Mouse (Mus musculus) lung, embryonic 16.5 days (tissue): ENCODE measurements around the gene Lamc3. TPM values are rescaled to one million over a fixed set of nuclear protein-coding genes. Genes with fewer than 3 reads are reported as not detected.

Experiments
- ATAC-seq: fragments of 200-750 bp; cut with Nextera tagmentation; 2 replicates; pipeline ENCODE4 v1.8.0; 2017; ENCODE audit warnings: low read depth, mild to moderate bottlenecking, moderate library complexity
- H3K27ac ChIP-seq: fragments of 300-500 bp; sonication (generic); 2 replicates; pipeline ENCODE4 v1.5.1; 2014; ENCODE audit warnings: mild to moderate bottlenecking, control low read depth, low read length
- H3K27me3 ChIP-seq: fragments of 300-500 bp; sonication (generic); 2 replicates; pipeline ENCODE4 v1.6.1; 2014; ENCODE audit warnings: low read depth, low read length, mixed read lengths; ENCODE audit not compliant: control insufficient read depth, insufficient read depth
- H3K36me3 ChIP-seq: fragments of 300-500 bp; sonication (generic); 2 replicates; pipeline ENCODE4 v1.6.1; 2014; ENCODE audit warnings: low read length; ENCODE audit not compliant: control insufficient read depth, insufficient read depth
- H3K4me1 ChIP-seq: fragments of 300-500 bp; sonication (generic); replicated peaks from 2 replicates; pipeline ENCODE4 v1.6.1; 2014; ENCODE audit warnings: low read length, mixed read lengths; ENCODE audit not compliant: control insufficient read depth, insufficient read depth
- H3K4me2 ChIP-seq: fragments of 300-500 bp; sonication (generic); 2 replicates; pipeline ENCODE4 v1.6.1; 2014; ENCODE audit warnings: low read depth, low read length, control low read depth
- H3K4me3 ChIP-seq: fragments of 300-500 bp; sonication (generic); 2 replicates; pipeline ENCODE4 v1.5.1; 2014; ENCODE audit warnings: mild to moderate bottlenecking, low read length, control low read depth
- H3K9ac ChIP-seq: fragments of 300-500 bp; sonication (generic); 2 replicates; pipeline ENCODE4 v1.6.1; 2014; ENCODE audit warnings: low read length, control low read depth
- H3K9me3 ChIP-seq: fragments of 300-500 bp; sonication (generic); 2 replicates; pipeline ENCODE4 v1.6.1; 2016; ENCODE audit warnings: low read length; ENCODE audit not compliant: control insufficient read depth
- WGBS: fragments of 180-500 bp; shearing (Covaris S2); extraction: QIAGEN DNeasy Blood & Tissue Kit; methylation state at CpG from one replicate; pipeline ENCODE4 v1.1.7; 2014; 5-methylcytosine and 5-hydroxymethylcytosine counted together
- polyA plus RNA-seq: library from polyadenylated mRNA; unstranded; fragments of >200 nt; fragmentation: Nextera tagmentation; extraction: Ambion mirVana; gene quantifications from 2 replicates; pipeline ENCODE4 v1.2.1, GENCODE M21; 2015

The Lamc3 gene
- polyA plus RNA-seq, 1 experiment from 2014 or later, result 1.7 TPM

DNA sequence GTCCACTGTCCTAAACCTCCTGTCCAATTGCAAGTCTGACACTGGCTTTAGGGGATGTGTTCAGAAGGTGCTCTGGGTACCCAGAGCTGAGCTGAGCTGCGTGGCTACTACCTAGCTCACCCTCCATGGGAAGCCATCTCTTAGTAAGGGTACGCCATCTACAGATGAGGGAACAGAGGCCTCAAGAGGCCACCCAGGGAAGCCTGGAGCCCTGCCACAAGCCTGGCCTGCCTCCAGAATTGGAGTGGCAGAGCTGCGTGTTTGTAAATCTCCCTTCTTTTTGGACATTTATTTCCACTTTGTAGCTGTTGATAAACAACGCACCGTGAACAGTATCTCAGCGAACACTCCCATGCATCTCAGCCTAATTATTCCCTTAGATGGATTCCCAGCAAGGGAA, 29.9 kb upstream of the Lamc3 start:
- WGBS, result 35% methylated on average over 6 of the region's 6 CpGs
- no peak overlapping the region for H3K9ac ChIP-seq
- no peak overlapping the region for H3K4me3 ChIP-seq
- ATAC-seq, result no peak
- peaks cover 11% of the 10 kb centered on the region for H3K4me1 ChIP-seq
- H3K36me3 ChIP-seq, result no peaks in the 10 kb centered on the region
- 0 out of 2 replicates have a peak, but pooled peaks cover 2% of the 10 kb centered on the region for H3K9me3 ChIP-seq
- H3K27ac ChIP-seq, result no peak overlapping the region
- H3K27me3 ChIP-seq, result peaks cover 6% of the 10 kb centered on the region
- H3K4me2 ChIP-seq, result no peak overlapping the region

DNA sequence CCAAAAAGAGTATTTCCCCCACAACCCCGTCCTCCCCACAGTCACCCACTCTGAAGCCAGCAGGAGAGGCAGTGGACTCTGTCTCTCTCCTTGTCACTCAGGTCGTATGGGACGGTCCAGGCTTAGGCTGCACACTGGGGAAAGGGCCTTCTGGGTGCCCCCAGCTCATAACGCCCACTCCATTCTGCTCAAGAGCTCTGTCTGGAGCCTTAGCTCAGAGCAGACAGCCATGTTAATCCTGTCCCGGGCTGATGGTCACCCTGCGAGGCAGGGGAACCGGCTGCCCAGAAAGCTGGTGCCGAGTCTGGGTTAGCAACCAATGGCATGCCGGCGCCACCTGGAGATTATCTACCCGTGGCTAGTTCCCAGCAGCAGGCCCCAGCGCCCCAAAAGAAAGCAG, 28.6 kb upstream of the Lamc3 start:
- Histone ChIP-seq H3K36me3 (no peaks in the 10 kb centered on the region), H3K4me3 (no peak overlapping the region), H3K27me3 (peaks cover 6% of the 10 kb centered on the region), H3K4me2 (no peak overlapping the region), H3K9ac (no peak overlapping the region), H3K27ac (no peak overlapping the region), H3K4me1 (peaks cover 11% of the 10 kb centered on the region), H3K9me3 (0 out of 2 replicates have a peak, but pooled peaks cover 2% of the 10 kb centered on the region)
- no peak for ATAC-seq
- WGBS, result 28% methylated on average over 12 of the region's 12 CpGs

DNA sequence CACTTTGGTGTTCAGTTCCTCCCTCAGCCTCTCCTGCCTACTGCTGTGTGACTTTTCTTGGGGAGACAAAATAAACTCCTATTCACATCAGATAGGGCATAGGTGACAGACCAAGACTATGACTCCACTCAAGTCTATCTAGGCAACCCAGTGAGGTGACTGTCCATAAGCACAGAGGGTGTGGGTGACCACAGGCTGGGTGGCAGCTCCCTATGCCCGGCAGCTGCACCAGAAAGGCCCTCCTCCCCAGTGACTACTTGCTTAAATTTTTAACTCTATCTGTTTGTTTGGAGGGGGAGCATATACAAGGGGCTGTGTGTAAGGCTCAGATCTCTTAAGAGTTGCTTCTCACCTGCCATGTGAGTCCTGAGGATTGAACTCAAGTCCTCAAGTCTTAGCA, 24.2 kb upstream of the Lamc3 start:
- ATAC-seq, result no peak

DNA sequence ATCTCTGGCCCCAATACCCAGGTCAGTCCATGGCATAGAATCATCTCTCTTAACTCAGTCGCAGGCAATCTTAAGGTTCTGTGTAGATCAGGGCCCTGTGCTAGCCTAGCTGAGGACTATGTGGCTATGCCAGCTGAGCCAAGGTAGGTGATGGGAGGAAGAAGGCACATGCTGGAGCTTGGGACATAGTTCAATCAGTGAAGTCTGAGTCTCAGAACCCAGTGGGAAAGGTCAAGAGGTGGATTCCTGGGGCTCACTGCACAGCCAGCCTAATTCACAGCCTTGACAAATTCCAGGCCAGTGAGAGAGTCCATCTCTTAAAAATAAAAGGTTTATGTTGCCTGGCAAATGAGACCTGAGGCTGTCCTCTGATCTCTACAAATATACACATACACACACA, 23.3 kb upstream of the Lamc3 start:
- no peaks in the 10 kb centered on the region for H3K9me3 ChIP-seq
- WGBS, result 75% methylated on average over 1 of the region's 1 CpGs

More for the DNA sequence above, 24.2 kb upstream of the Lamc3 start:
- Histone ChIP-seq H3K9ac (no peak overlapping the region), H3K4me2 (no peak overlapping the region), H3K4me3 (no peak overlapping the region), H3K27ac (no peak overlapping the region), H3K27me3 (peaks cover 6% of the 10 kb centered on the region), H3K9me3 (no peaks in the 10 kb centered on the region), H3K36me3 (no peaks in the 10 kb centered on the region), H3K4me1 (no peaks in the 10 kb centered on the region)
- 50% methylated on average over 1 of the region's 1 CpGs for WGBS

DNA sequence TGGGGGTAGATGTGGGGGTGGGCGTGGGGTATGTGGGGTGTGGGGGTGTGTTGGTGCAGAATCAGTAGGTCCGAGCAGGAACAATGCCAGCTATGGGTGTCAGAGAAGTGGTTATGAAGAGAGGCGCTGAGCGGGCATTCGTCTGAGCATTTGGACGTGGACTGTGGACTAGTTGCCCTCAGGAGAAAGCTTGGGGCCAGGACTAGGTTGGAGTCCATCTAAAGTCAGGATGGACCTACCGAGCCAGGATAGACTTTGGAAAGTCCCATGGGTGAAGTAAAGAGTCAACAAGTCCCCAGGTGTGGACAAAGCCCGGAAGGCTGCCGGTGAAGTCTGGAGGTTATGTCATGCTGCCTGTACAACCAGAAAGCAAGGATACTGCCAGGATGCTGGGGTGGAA, 22.2 kb upstream of the Lamc3 start:
- no peak overlapping the region for H3K4me2 ChIP-seq
- H3K4me1 ChIP-seq, result no peaks in the 10 kb centered on the region
- no peaks in the 10 kb centered on the region for H3K36me3 ChIP-seq
- ATAC-seq, result no peak
- WGBS, result 80% methylated on average over 9 of the region's 9 CpGs
- H3K4me3 ChIP-seq, result no peak overlapping the region
- H3K27me3 ChIP-seq, result no peaks in the 10 kb centered on the region; the same call in 1 of the 2 replicates
- H3K9me3 ChIP-seq, result no peaks in the 10 kb centered on the region
- no peak overlapping the region for H3K9ac ChIP-seq
- H3K27ac ChIP-seq, result no peak overlapping the region

More for the DNA sequence above, 23.3 kb upstream of the Lamc3 start:
- no peaks in the 10 kb centered on the region for H3K36me3 ChIP-seq
- H3K27me3 ChIP-seq, result peaks cover 2% of the 10 kb centered on the region; the same call in 1 of the 2 replicates
- H3K4me1 ChIP-seq, result no peaks in the 10 kb centered on the region
- H3K4me3 ChIP-seq, result no peak overlapping the region
- no peak overlapping the region for H3K4me2 ChIP-seq
- no peak for ATAC-seq
- H3K27ac ChIP-seq, result no peak overlapping the region
- no peak overlapping the region for H3K9ac ChIP-seq

DNA sequence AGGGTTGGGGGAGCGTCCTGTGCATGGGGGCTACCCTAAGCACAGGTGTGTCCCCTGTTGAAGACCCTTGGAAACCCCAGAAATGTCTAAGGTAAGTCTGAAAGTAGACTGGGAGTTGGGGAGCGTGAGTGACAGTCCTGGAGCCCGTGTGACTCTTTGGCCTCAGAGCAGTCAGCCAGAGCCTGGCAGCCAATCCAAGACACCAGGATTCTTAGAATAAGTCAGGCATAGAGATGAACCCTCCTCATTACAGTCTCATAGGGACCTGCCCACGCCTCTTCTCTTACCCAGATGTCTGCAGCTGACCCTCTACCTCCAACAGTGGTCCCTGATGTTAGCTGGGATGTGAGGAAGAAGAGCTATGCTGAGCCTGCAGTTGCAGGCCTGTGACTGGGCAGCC, 21.8 kb upstream of the Lamc3 start:
- no peaks in the 10 kb centered on the region for H3K9me3 ChIP-seq
- H3K4me3 ChIP-seq, result no peak overlapping the region
- no peak overlapping the region for H3K4me2 ChIP-seq
- no peaks in the 10 kb centered on the region for H3K36me3 ChIP-seq
- H3K4me1 ChIP-seq, result no peaks in the 10 kb centered on the region
- no peak overlapping the region for H3K27ac ChIP-seq
- WGBS, result 63% methylated on average over 4 of the region's 4 CpGs
- H3K9ac ChIP-seq, result no peak overlapping the region
- no peaks in the 10 kb centered on the region; the same call in 1 of the 2 replicates for H3K27me3 ChIP-seq
- ATAC-seq, result no peak

DNA sequence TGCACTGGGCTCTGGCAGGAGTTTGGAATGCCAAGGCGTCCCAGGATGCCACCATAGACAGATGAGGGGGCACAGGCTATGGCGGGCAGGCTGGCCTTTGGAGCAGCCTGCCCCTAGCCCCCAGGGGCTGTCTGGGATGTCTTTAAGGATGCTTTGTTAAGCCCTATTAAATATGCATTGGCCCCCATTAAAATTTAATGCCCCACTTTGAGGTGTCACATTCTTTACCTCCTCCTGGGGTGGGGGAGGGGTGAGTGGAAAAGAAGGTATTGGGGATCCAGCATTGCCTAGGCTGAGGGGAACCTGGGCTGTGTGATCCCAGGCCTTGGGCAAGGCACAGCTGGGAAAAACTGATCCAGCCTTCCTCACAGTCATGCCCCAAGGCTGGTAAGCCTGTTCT, 21.3 kb upstream of the Lamc3 start:
- H3K4me3 ChIP-seq, result no peak overlapping the region
- ATAC-seq, result no peak
- H3K9me3 ChIP-seq, result no peaks in the 10 kb centered on the region
- WGBS, result 49% methylated on average over 2 of the region's 2 CpGs
- H3K36me3 ChIP-seq, result no peaks in the 10 kb centered on the region
- H3K27me3 ChIP-seq, result no peaks in the 10 kb centered on the region; the same call in 1 of the 2 replicates
- no peak overlapping the region for H3K4me2 ChIP-seq
- no peak overlapping the region for H3K27ac ChIP-seq
- no peak overlapping the region for H3K9ac ChIP-seq
- H3K4me1 ChIP-seq, result no peaks in the 10 kb centered on the region

DNA sequence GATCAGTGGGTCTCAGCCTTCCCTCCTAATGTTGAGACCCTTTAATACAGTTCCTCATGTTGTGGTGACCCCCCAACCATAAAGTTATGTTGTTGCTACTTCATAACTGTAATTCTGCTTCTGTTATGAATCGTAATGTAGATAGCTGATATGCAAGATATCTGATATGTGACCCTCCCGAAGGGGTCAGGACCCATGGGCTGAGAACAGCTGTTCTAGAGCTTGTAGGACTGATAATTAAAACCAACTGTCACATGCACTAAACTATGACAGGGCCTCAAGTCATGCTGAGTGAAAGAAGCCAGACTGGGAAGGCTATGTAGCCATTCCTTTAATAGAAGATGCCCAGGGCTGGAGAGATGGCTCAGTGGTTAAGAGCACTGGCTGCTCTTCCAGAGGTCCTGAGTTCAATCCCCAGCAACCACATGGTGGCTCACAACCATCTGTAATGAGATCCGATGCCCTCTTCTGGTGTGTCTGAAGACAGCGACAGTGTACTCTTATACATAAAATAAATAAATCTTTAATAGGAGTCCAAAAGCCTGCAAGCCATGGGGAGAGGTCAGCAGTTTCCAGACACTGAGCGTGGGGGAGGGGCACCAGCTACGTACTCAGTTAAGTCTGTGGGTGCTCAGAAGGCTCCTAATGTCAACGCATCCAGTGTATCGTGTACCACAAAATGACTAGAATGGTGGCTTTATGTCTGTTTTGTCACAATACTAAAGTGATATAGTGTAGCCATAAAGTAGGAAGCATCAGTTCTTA, 19.1 kb upstream of the Lamc3 start:
- Histone ChIP-seq H3K9ac (no peak overlapping the region), H3K4me3 (no peak overlapping the region), H3K4me2 (no peak overlapping the region), H3K27ac (no peak overlapping the region), H3K27me3 (no peaks in the 10 kb centered on the region; the same call in 1 of the 2 replicates), H3K4me1 (no peaks in the 10 kb centered on the region), H3K36me3 (no peaks in the 10 kb centered on the region), H3K9me3 (peaks cover 3% of the 10 kb centered on the region; the same call in 1 of the 2 replicates)
- ATAC-seq, result no peak
- WGBS, result 76% methylated on average over 8 of the region's 8 CpGs

DNA sequence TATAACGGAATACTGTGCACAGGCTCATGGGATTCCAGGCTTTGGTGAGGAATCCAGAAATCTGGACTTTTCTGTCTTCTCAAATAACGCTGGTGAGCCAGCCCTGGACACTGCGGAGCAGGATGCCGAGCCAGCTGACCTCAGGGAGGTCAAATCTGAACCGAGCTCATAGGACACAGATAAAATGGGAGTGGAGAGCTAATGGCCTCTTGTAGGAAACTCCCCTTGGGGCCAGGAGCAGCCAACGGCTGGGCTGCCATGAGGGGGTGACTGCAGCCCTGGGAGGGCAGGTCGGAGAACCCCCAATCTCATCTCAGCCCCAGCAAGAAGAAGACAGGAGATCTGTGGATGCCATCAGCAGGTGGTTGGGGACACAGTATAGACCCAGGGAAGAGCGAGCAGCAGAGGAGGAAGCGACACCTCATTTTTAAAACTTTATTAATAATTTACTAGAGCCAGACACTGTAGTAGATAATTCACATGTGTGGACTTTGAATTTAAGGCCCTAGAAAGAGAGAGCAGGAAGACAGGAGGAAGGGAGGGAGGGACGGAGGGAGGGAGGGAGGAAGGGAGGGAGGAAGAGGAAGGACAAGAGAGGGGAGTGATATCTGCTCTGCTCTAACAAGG, 18.4 kb upstream of the Lamc3 start:
- H3K4me3 ChIP-seq, result no peak overlapping the region
- H3K9me3 ChIP-seq, result peaks cover 3% of the 10 kb centered on the region; the same call in 1 of the 2 replicates
- H3K4me1 ChIP-seq, result no peaks in the 10 kb centered on the region
- 43% methylated on average over 10 of the region's 10 CpGs for WGBS
- H3K9ac ChIP-seq, result no peak overlapping the region
- no peaks in the 10 kb centered on the region for H3K36me3 ChIP-seq
- ATAC-seq, result 0 out of 2 replicates have a peak, but pooled peaks have one; percentile 28
- H3K27me3 ChIP-seq, result no peaks in the 10 kb centered on the region; the same call in 1 of the 2 replicates
- H3K4me2 ChIP-seq, result no peak overlapping the region
- H3K27ac ChIP-seq, result no peak overlapping the region
